Mouse (Mus musculus) MEL (cell line): ENCODE results near the gene Kcns1. TPM values are rescaled to one million over a fixed set of nuclear protein-coding genes. Genes with fewer than 3 reads are reported as not detected.

ENCODE experiments used
- DNase-seq: peaks from one replicate; pipeline ENCODE4 v3.0.0; 2011; ENCODE audit warnings: low read depth, low spot score
- H3K27ac ChIP-seq: 2 replicates; pipeline ENCODE4 v1.5.1; 2012; ENCODE audit warnings: low read depth, mild to moderate bottlenecking, control low read depth, low read length, moderate library complexity; ENCODE audit not compliant: control insufficient read depth
- H3K27me3 ChIP-seq, 2 experiments: fragments of 150-350 bp in 1 of 2; sonication (generic) in 1 of 2; 2 replicates each; pipeline ENCODE4 v1.6.1; 2012; ENCODE audit warnings: low read length in 2 of 2, mild to moderate bottlenecking in 2 of 2, improper control_type of control experiment in 1 of 2, moderate library complexity in 1 of 2; ENCODE audit not compliant: insufficient read depth in 2 of 2, control insufficient read depth in 1 of 2
- H3K36me3 ChIP-seq, 2 experiments: 2 replicates each; pipeline ENCODE4 v1.6.1; 2012 to 2014; ENCODE audit warnings: low read length in 2 of 2, improper control_type of control experiment in 1 of 2, inconsistent platforms in 1 of 2, mild to moderate bottlenecking in 1 of 2; ENCODE audit not compliant: insufficient read depth in 2 of 2, control insufficient read depth in 1 of 2
- H3K4me1 ChIP-seq, 2 experiments: fragments of 150-350 bp in 1 of 2; sonication (generic) in 1 of 2; 2 replicates each; pipeline ENCODE4 v1.6.1; 2012; ENCODE audit warnings: low read length in 2 of 2, improper control_type of control experiment in 1 of 2, mild to moderate bottlenecking in 1 of 2; ENCODE audit not compliant: insufficient read depth in 2 of 2, control insufficient read depth in 1 of 2
- H3K4me3 ChIP-seq, 2 experiments: fragments of 150-350 bp in 1 of 2; sonication (generic) in 1 of 2; 2 replicates each; pipeline ENCODE4 v1.5.1; 2012; ENCODE audit warnings: low read depth in 2 of 2, low read length in 2 of 2, mild to moderate bottlenecking in 2 of 2, moderate library complexity in 2 of 2, control low read depth in 1 of 2, improper control_type of control experiment in 1 of 2; ENCODE audit not compliant: control insufficient read depth in 1 of 2, insufficient read depth in 1 of 2
- H3K79me2 ChIP-seq: 2 replicates; pipeline ENCODE4 v1.6.1; 2012; ENCODE audit warnings: mild to moderate bottlenecking, low read length, moderate library complexity; ENCODE audit not compliant: control insufficient read depth, poor library complexity, insufficient read depth
- H3K9ac ChIP-seq: 2 replicates; pipeline ENCODE4 v1.6.1; 2012; ENCODE audit warnings: low read depth, mild to moderate bottlenecking, control low read depth, low read length, moderate library complexity; ENCODE audit not compliant: control insufficient read depth, poor library complexity, severe bottlenecking
- H3K9me3 ChIP-seq: fragments of 150-350 bp; sonication (generic); replicated peaks from 2 replicates; pipeline ENCODE4 v1.6.1; 2012; ENCODE audit warnings: mild to moderate bottlenecking, low read length, improper control_type of control experiment, moderate library complexity; ENCODE audit not compliant: insufficient read depth
- BHLHE40 ChIP-seq: IDR thresholded peaks from 2 replicates; pipeline ENCODE4 v1.6.1; 2012; ENCODE audit warnings: low read depth, mild to moderate bottlenecking, inconsistent platforms, low read length, improper control_type of control experiment, borderline replicate concordance
- CHD1 ChIP-seq: IDR thresholded peaks from 2 replicates; pipeline ENCODE4 v1.6.1; 2012; ENCODE audit warnings: low read depth, mild to moderate bottlenecking, inconsistent platforms, low read length, improper control_type of control experiment
- CTCF ChIP-seq, 3 experiments: IDR thresholded peaks in 2 of 3; conservative IDR thresholded peaks in 1 of 3; 2 replicates each; pipeline ENCODE4 v1.5.1; 2011 to 2012; ENCODE audit warnings: low read length in 3 of 3, low read depth in 2 of 3, mild to moderate bottlenecking in 2 of 3, improper control_type of control experiment in 1 of 3, inconsistent platforms in 1 of 3, mixed read lengths in 1 of 3, moderate library complexity in 1 of 3; ENCODE audit not compliant: control insufficient read depth in 1 of 3, insufficient read depth in 1 of 3, poor library complexity in 1 of 3, severe bottlenecking in 1 of 3
- E2F4 ChIP-seq: IDR thresholded peaks from 2 replicates; pipeline ENCODE4 v1.6.1; 2011; ENCODE audit warnings: low read depth, low read length, improper control_type of control experiment, borderline replicate concordance
- ELF1 ChIP-seq: IDR thresholded peaks from 2 replicates; pipeline ENCODE4 v1.6.1; 2014; ENCODE audit warnings: low read depth, mild to moderate bottlenecking, inconsistent platforms, low read length, improper control_type of control experiment, moderate library complexity
- JUND ChIP-seq: IDR thresholded peaks from 2 replicates; pipeline ENCODE4 v1.6.1; 2011; ENCODE audit warnings: low read depth, mild to moderate bottlenecking, improper control_type of control experiment, low read length
- MAFK ChIP-seq: IDR thresholded peaks from 2 replicates; pipeline ENCODE4 v1.6.1; 2011; ENCODE audit warnings: low read depth, mild to moderate bottlenecking, low read length, improper control_type of control experiment, borderline replicate concordance
- MEF2A ChIP-seq: IDR thresholded peaks from 2 replicates; pipeline ENCODE4 v1.6.1; 2014; ENCODE audit warnings: low read depth, mild to moderate bottlenecking, inconsistent platforms, low read length, improper control_type of control experiment; ENCODE audit not compliant: poor library complexity, insufficient replicate concordance, severe bottlenecking; ENCODE audit errors: extremely low read depth
- MYB ChIP-seq: IDR thresholded peaks from 2 replicates; pipeline ENCODE4 v1.6.1; 2011; ENCODE audit warnings: mild to moderate bottlenecking, low read depth, low read length, improper control_type of control experiment
- MYC ChIP-seq: IDR thresholded peaks from 2 replicates; pipeline ENCODE4 v1.6.1; 2011; ENCODE audit warnings: low read depth, mild to moderate bottlenecking, low read length, improper control_type of control experiment, moderate library complexity
- NELFE ChIP-seq: IDR thresholded peaks from 2 replicates; pipeline ENCODE4 v1.6.1; 2011; ENCODE audit warnings: low read depth, low read length, improper control_type of control experiment
- POLR2A ChIP-seq, 2 experiments: IDR thresholded peaks; 2 replicates each; pipeline ENCODE4 v1.6.1; 2011 to 2012; ENCODE audit warnings: low read length in 2 of 2, mild to moderate bottlenecking in 2 of 2, control low read depth in 1 of 2, improper control_type of control experiment in 1 of 2, low read depth in 1 of 2, moderate library complexity in 1 of 2; ENCODE audit not compliant: control insufficient read depth in 1 of 2, insufficient read depth in 1 of 2, poor library complexity in 1 of 2
- POLR2AphosphoS5 ChIP-seq: IDR thresholded peaks from 2 replicates; pipeline ENCODE4 v1.6.1; 2012; ENCODE audit warnings: low read depth, borderline replicate concordance, mild to moderate bottlenecking, inconsistent platforms, low read length, moderate library complexity, mixed read lengths
- RCOR1 ChIP-seq: IDR thresholded peaks from 2 replicates; pipeline ENCODE4 v1.6.1; 2012; ENCODE audit warnings: low read depth, mild to moderate bottlenecking, inconsistent platforms, low read length, improper control_type of control experiment
- SIN3A ChIP-seq: IDR thresholded peaks from 2 replicates; pipeline ENCODE4 v1.6.1; 2012; ENCODE audit warnings: low read length, improper control_type of control experiment, inconsistent platforms
- TBP ChIP-seq: IDR thresholded peaks from 2 replicates; pipeline ENCODE4 v1.8.0; 2011; ENCODE audit warnings: low read depth, low read length, improper control_type of control experiment
- USF1 ChIP-seq: IDR thresholded peaks from 2 replicates; pipeline ENCODE4 v1.6.1; 2014; ENCODE audit warnings: low read depth, mild to moderate bottlenecking, inconsistent platforms, low read length, improper control_type of control experiment, moderate library complexity
- ZMIZ1 ChIP-seq: IDR thresholded peaks from 2 replicates; pipeline ENCODE4 v1.6.1; 2012; ENCODE audit warnings: low read depth, mild to moderate bottlenecking, inconsistent platforms, low read length, improper control_type of control experiment, moderate library complexity
- ZNF384 ChIP-seq: IDR thresholded peaks from 2 replicates; pipeline ENCODE4 v1.6.1; 2012; ENCODE audit warnings: low read depth, mild to moderate bottlenecking, inconsistent platforms, low read length, improper control_type of control experiment
- polyA plus RNA-seq, 2 experiments: library from polyadenylated mRNA; stranded (reverse) in 1 of 2; unstranded in 1 of 2; fragments of >175 nt in 1 of 2; fragments of >200 nt in 1 of 2; gene quantifications; 2 replicates each; pipeline versions ENCODE4 v1.2.1 to v1.2.4; 2012; ENCODE audit warnings: low replicate concordance in 2 of 2, low read depth in 1 of 2; ENCODE audit not compliant: insufficient read length in 2 of 2, insufficient read depth in 1 of 2, missing spikeins in 1 of 2
- total RNA-seq: library from RNA; depleted of rRNA; stranded (reverse); fragments of 300-350 nt; gene quantifications from 2 replicates; pipeline ENCODE4 v1.2.3, GENCODE M21; 2012

Gene Kcns1
- total and polyA plus RNA-seq, 3 experiments, result not detected

GRCm38 (mm10) chr2:164142021-164142420 lies 28.9 kb downstream of the Kcns1 start:
- H3K4me3 ChIP-seq, result no peak overlapping the region
- no peaks in the 10 kb centered on the region for H3K9me3 ChIP-seq
- H3K27ac ChIP-seq, result no peak overlapping the region
- DNase-seq, result no peak
- TF ChIP-seq ZMIZ1, result no peak
- TF ChIP-seq USF1, result no peak
- TF ChIP-seq POLR2AphosphoS5, result no peak
- no peak for TF ChIP-seq E2F4
- no peak for TF ChIP-seq ELF1
- no peak for TF ChIP-seq JUND
- no peak for TF ChIP-seq CHD1
- TF ChIP-seq POLR2A (IDR thresholded peaks at IDR 0.05; ENCODE audit: control insufficient read depth in 1 of 2, insufficient read depth in 1 of 2, low read depth in 1 of 2, low read length in 2 of 2, poor library complexity in 1 of 2), result no peak
- TF ChIP-seq NELFE, result no peak
- no peak for TF ChIP-seq TBP
- TF ChIP-seq ZNF384, result no peak
- no peak for TF ChIP-seq MYC
- TF ChIP-seq SIN3A, result no peak
- TF ChIP-seq CTCF (IDR thresholded peaks at IDR 0.05 in 2 of 3, conservative IDR thresholded peaks at IDR 0.05 in 1 of 3; ENCODE audit: control insufficient read depth in 1 of 3, insufficient read depth in 1 of 3, low read depth in 2 of 3, low read length in 3 of 3, poor library complexity in 1 of 3, severe bottlenecking in 1 of 3), result no peak
- no peak for TF ChIP-seq BHLHE40
- TF ChIP-seq MAFK, result no peak
- H3K79me2 ChIP-seq, result no peaks in the 10 kb centered on the region
- no peak overlapping the region for H3K9ac ChIP-seq
- no peaks in the 10 kb centered on the region for H3K27me3 ChIP-seq
- H3K36me3 ChIP-seq, result peaks cover 0 to 8% of the 10 kb centered on the region in 2 experiments; a peak in 2 of 4 replicates
- no peaks in the 10 kb centered on the region for H3K4me1 ChIP-seq

DNA sequence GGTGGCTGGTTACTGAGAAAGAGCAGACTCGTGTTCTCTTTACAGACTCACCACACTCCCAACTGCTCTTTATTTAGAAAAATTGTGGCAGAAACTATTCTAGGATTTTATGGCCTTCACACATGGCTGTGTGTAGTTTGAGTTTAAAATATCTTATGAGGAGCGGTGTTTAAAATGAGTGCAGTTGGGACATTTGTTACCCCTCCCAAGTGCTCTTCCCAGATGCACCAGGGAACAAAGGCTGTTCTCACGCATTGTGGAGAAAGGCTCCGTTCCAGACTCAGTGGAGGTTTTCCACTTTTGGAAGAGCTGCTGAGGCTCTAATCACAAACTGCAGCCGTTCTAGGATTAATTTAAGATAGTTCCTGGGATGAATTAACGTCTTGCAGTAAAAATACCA lies 33.2 kb downstream of the Kcns1 start:
- no peak overlapping the region for H3K9ac ChIP-seq
- no peak overlapping the region for H3K4me3 ChIP-seq
- TF ChIP-seq CTCF (IDR thresholded peaks at IDR 0.05 in 2 of 3, conservative IDR thresholded peaks at IDR 0.05 in 1 of 3; ENCODE audit: control insufficient read depth in 1 of 3, insufficient read depth in 1 of 3, low read depth in 2 of 3, low read length in 3 of 3, poor library complexity in 1 of 3, severe bottlenecking in 1 of 3) (no peak), MYB (no peak), MYC (no peak), MEF2A (no peak), RCOR1 (no peak), CHD1 (no peak)
- TF ChIP-seq, all 39 proteins: peak for 0
- Histone ChIP-seq H3K36me3 (peaks cover 0 to 6% of the 10 kb centered on the region in 2 experiments; a peak in 2 of 4 replicates), H3K4me1 (no peaks in the 10 kb centered on the region), H3K27me3 (no peaks in the 10 kb centered on the region), H3K27ac (no peak overlapping the region), H3K9me3 (no peaks in the 10 kb centered on the region), H3K79me2 (no peaks in the 10 kb centered on the region)
- DNase-seq, result no peak
